Mouse (Mus musculus): ENCODE measurements around the gene Gm26741.

Gm26741 gene

DNA sequence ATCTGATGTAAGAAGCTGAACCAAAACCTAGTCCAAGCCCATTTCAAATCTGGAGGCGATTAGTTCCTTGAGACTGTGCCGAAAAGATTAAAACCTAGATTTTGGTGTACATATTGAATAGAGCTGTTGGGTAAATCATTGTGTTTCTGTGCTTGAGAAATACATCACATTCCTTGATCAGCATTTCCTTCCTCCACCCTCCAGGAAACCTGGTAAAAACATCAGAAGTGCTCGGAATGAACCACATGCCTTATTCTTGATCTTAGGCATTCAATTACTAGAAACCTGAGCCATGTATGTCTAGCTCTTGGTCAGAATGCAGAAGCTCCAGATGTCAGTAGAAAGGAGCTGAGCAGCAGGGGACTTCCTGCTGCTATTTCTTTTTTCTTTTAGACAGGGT is 30.9 kb downstream of the Gm26741 start:
- no peak for DNase-seq (ENCODE audit: low read depth, low spot score)

GRCm38 (mm10) chr10:52391208-52391607 is 32.6 kb downstream of the Gm26741 start:
- DNase-seq (ENCODE audit: low read depth, low spot score): no peak

DNA sequence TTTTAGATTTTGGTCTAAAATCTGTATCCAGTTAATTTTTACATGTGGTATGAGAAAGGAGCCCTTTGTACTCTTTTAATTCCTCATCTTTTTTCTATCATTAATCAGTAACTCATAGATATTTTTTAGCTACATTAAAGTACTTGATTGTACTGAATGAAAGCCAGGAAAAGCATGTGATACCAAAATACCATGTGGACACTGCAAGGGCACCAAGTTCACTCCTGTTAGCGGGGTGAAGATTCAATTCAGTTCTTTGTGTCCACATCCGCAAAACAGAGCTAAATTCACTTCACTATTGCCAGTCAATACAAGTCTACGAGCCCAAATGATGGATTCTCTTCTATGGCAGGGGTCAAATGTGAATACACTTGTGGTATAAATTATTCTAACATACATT is 38.1 kb downstream of the Gm26741 start:
- DNase-seq (ENCODE audit: low read depth, low spot score): no peak

- no peak for DNase-seq (ENCODE audit: low read depth, low spot score)
Measured at GRCm38 (mm10) chr10:52398715-52399114, 40.1 kb downstream of the Gm26741 start.

DNA sequence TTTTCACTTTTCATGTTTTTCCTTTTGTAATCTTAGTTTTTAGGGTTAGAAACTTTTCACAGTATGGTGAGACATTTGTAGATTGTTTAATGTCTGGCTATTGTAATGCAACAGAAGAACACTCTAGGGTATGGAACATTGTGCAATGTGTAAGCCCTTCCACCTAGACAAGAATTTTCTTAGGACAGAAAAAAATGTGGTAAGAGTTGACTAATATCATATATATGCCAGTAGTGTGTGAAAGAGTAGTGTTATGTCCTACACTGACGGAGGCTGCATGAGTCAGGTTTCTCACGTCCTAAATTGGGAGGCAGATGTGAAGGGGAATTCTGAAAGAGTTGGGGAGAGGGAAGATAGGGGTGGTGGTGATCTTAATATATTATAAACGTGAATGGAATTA is 41.2 kb downstream of the Gm26741 start:
- no peak for DNase-seq (ENCODE audit: low read depth, low spot score)

GRCm38 (mm10) chr10:52405160-52405559 is 46.6 kb downstream of the Gm26741 start:
- DNase-seq (ENCODE audit: low read depth, low spot score): no peak

GRCm38 (mm10) chr10:52407526-52407925 is 49.0 kb downstream of the Gm26741 start:
- DNase-seq (ENCODE audit: low read depth, low spot score): no peak
